Mouse (Mus musculus) thymus, adult 2 months (tissue): ENCODE measurements around the gene Susd5.

Source experiments
- CTCF ChIP-seq: fragments of 200-500 bp; IDR thresholded peaks from 2 replicates; pipeline ENCODE4 v1.5.1; 2012; ENCODE audit warnings: mild to moderate bottlenecking, control low read depth, low read length, moderate library complexity, borderline replicate concordance; ENCODE audit not compliant: control insufficient read depth, poor library complexity, insufficient read depth; ENCODE audit errors: extremely low read depth
- POLR2A ChIP-seq: fragments of 200-500 bp; IDR thresholded peaks from 2 replicates; pipeline ENCODE4 v1.6.1; 2012; ENCODE audit warnings: mild to moderate bottlenecking, low read length, control low read depth, moderate library complexity; ENCODE audit not compliant: control insufficient read depth, poor library complexity, insufficient read depth; ENCODE audit errors: extremely low read depth

DNA sequence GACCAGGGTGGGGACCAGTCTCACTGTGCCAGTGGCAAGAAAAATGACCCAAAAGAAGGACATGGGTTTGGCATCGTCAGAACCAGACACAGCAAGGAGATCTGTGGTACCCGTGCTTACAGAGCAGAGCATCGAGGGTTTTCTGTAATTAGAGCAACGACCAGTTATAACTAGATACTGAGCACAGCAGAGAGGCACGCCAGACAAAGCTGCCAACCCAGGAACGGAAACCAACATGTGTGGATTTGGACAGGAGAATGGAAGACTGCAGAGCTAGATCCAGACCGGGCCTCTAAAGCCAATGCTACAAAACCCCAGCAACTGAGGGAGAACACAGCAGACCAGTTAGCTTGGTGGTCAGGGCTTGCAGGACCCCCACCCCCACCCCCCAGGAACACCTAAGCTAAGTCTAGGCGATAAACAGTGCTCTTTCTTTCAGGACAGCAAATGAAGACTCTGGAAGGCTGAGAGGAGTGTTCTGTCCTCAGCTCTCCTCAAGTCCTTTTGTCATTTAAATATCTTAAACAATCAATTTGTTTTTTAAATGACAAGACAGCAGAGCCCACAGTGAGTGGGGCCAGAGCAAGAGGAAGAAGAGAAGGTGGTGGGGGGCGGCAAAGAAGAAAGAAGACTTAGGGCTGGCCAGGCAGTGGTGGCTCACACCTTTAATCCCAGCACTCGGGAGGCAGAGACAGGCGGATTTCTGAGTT is 30.3 kb downstream of the Susd5 start:
- no peak for TF ChIP-seq CTCF
- TF ChIP-seq POLR2A: no peak
